Mouse (Mus musculus): ENCODE results near the gene Med21. TPM values are rescaled to one million over a fixed set of nuclear protein-coding genes. Genes with fewer than 3 reads are reported as not detected.

Gene Med21
- total RNA-seq, 1 experiment from 2014 or later: 70.3 TPM

DNA sequence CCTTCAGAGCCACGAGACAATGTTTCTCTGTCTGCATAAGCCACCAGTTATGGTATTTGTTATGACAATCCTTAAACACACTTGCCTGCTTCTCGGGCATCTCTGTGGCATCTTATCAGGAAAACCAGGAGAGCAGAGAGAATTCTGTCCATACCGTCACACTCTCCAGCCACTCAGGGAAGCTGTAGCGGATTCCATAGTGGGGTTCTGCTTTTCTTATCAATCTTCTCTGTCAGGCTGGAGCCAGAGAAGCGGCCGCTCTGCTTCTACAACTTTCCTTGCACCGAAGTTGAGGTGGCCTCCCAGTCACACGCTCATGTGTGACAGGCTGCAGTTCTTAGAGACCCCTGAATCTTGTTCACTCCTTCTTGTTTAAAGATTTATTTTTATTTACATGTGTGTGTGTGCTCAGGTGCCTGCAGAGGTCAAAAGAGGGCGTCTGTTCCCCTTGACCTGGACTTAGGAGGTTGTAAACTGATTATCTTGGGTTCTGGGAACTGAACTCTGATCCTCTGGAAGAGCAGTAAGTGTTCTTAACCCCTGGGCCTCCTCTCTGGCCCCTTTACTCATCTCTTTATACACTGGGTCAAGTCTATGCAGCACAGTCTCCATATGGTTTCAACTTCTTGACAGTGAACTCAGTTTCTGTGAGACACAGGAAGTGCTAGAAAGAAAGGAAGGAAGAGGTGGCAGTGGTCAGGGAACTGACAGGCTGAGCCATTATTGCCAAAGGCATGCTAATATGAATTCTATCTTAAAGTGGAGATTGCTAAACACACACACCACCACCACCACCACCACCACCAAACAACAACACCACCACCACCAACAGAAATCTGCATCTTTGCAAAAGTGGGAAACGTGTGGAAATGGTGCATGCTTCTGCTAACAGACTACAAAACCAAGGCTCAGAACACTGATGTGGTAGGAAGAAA is 36.1 kb downstream of the Med21 start:
- no peak for DNase-seq

DNA sequence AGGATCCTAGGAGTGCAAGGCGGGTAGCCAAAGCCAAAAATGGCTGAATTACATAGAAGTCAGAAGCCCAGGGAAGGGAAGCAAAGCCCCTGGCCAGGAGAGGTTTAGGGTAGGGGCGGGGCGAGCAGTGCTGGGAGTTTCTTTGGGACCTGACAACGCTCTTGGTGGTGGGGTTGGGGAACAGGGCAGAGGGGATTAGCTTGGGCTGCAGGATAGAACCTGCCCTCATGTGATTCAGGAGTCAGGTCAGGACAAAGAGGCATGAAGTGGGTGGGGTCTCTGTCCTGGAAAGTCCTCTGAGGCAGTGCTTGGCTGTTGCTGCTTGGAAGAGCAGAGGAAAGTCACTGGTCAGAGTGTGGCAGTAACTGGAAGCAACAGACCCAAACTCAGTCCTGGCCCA is 41.5 kb downstream of the Med21 start:
- DNase-seq: no peak

DNA sequence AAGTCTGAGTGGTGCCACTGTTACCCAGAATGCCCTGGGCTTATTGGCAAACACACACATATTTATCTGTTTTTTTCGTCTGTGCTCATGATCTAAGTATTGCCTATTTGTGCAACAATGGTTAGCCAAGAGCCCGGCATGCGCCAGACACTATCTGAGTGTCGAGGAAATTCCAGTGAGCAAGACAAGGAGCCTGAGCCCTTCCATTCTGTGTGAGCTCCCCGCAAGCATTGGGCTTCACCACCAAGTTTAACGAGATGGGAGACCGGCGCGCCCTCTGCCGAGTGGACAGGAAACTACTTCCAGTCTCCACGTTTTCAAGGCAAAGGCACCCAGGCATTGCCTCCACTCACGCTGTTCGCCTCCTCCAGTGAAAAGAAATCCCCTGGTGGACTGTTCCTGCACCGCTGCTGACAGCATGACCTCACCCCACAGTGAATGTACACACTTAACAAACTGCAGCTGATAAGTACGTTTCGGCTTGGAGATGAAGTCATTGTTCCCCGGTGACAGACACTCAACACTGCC is 43.5 kb downstream of the Med21 start:
- DNase-seq: peak; percentile 51

DNA sequence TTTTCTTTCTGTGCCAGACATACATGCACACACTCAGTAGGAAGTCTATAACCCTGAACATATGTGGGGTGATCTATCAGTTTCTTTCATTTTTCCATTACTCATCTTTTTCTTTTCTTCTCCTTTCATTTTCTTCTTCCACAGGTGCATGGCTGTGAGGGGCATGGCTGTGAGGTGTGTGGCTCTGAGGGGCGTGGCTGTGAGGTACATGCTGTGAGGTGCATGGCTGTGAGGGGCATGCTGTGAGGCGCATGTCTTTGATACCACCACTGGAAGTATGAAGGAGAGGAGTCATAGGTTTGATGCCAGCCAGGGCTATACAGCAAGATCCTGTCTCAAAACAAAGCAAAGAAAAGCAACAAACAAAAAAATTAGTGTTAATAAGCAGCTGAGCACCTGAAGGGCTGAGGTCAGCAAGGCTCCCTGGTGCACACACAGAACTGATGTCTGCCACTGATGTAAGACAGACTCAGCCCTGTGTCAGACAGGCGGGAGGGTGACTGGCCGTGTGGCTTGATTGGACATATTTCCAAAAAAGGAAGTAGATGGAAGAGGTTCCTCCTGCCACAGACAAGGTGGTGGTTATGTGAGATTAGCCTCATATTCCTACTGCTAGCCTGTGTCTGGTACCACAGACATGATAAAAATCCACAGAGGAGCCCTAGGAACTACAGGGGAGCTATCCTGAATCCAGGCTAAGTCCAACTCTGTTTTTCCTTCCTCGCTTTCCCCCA is 44.3 kb downstream of the Med21 start:
- DNase-seq: no peak

DNA sequence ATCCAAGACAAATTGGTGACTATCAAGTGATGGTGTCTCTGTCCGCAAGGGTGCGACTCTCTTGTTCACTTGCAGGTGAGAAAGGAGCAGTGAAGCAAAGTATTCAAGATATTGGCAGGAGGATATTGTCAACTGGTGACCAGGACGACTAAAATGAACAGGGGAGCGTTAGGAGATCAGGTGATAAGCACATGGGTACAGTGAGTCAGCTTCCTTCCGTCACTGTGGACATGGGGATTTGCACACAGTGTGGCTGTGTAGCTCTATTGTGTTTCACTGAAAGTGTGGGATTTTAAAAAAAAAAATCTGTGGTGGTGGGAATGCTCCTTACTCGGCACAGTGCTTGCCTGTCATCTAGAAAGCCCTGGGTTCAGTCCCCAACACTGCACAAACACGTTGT is 45.7 kb downstream of the Med21 start:
- DNase-seq: no peak

DNA sequence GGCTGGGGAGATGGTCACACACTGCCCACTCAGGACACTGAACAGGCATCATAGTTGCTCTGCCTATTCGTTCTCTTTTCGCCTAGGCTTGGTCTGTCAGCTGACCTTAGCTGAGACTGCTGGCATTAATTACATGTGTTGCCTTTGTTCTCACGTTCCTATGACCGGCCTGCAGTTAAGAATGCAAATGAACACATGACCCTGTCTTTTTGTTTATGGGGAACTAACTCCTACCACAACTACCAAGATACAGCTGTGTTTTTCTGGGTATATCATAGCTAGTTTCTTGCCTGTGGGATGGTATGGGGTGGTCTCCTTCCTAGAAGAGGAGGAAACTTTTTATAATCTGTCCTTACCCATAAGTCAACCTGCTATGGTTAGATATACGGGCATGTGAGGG is 46.5 kb downstream of the Med21 start:
- DNase-seq: no peak

DNA sequence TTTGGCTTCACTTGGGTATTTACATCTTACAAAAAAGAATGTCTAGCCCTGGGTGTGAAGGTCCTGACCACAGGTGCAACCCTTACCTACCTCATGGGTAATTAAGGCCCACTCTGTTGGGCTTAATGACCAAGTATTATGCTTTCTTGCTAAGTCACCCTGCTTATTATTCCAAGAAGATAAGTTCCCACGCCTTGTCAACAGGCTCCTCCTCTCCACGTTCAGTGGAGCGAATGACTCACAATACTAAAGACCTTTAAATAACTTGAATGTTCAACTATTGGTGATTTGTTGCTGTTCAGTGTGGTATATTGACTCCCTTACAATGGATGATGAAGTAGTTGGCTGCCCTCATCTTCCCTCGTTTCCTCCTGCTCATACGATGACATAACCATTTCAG is 55.4 kb downstream of the Med21 start:
- no peak for DNase-seq

DNA sequence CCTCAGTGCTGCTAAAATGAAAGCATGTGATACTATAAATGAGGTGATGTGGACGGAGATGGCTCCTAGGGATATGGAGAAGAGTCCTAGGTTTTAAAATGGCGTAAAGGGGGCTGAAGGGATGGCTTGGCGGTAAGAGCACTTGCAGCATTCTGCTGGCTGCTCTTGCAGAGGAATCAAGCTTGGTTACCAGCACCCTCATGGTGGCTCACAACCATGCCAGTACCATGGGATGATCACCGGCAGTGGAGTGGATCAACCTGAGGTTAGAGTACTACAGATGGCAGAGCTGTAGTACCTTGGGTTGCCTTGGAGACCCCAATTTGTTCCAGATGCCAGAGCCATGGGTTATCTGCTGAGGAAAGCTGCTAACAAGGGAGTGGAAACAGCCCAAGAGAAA is 56.0 kb downstream of the Med21 start:
- no peak for DNase-seq

Other genes starting within 250 kb of the Med21 start
- 38.8 and 55.6 TPM in 2 replicates for gene Itpr2, start 140.3 kb upstream of the Med21 start, total RNA-seq (2021)
- gene Fgfr1op2, start 65.3 kb upstream of the Med21 start, total RNA-seq (2021): 116 and 119 TPM in 2 replicates
- gene Ints13, start 64.7 kb upstream of the Med21 start, total RNA-seq (2021): 35.3 and 44.5 TPM in 2 replicates
- 38.1 and 53.9 TPM in 2 replicates for gene Tm7sf3, start 277 bp downstream of the Med21 start, total RNA-seq (2021)
- 20.8 and 26.9 TPM in 2 replicates for gene Stk38l, start 82.4 kb downstream of the Med21 start, total RNA-seq (2021)
- gene Arntl2, start 153.5 kb downstream of the Med21 start, total RNA-seq (2021): 3.5 and 5.9 TPM in 2 replicates
- gene Smco2, start 207.6 kb downstream of the Med21 start, total RNA-seq (2021): not detected in 2 replicates
- 70.0 and 98.9 TPM in 2 replicates for gene Ppfibp1, start 245.9 kb downstream of the Med21 start, total RNA-seq (2021)